ENCODE assay signal across 7 mouse cellular contexts in genomic region chr2:45105922-45106851, GRCm38 (mm10). TPM values are rescaled to one million over a fixed set of nuclear protein-coding genes. Genes with fewer than 3 reads are reported as not detected.
A peak's percentile ranks its signal among the peaks of the same experiment; 100 is the strongest.
DNase-seq lines count a peak whose midpoint lies in the region; ATAC-seq and TF ChIP-seq lines count a peak whose summit lies in the region.

No protein-coding gene starts in this region.

- H3K4me3 ChIP-seq in lung, embryonic 16.5 days (ENCODE audit: low read length) = peak overlapping the region; percentile 34
- peak overlapping the region; percentile 14 for H3K4me3 ChIP-seq in forebrain, embryonic 12.5 days (replicated peaks)
- peak overlapping the region; percentile 15; the same call in 1 of the 2 replicates for H3K4me3 ChIP-seq in intestine, embryonic 14.5 days (ENCODE audit: low read depth, low read length)
- H3K4me3 ChIP-seq in small intestine, adult 2 months (ENCODE audit: low read depth, low read length) = peak overlapping the region; percentile 31; the same call in 1 of the 2 replicates

- TF ChIP-seq CTCF in small intestine, adult 2 months (IDR thresholded peaks at IDR 0.05; ENCODE audit: extremely low read depth, insufficient read length, insufficient replicate concordance, low read depth, low read length) = no peak

- no peaks in the 10 kb centered on the region for H3K36me3 ChIP-seq in lung, embryonic 16.5 days (ENCODE audit: control insufficient read depth, insufficient read depth, low read length)
- H3K36me3 ChIP-seq in forebrain, embryonic 12.5 days (replicated peaks) = no peaks in the 10 kb centered on the region
- H3K36me3 ChIP-seq in intestine, embryonic 14.5 days (ENCODE audit: control insufficient read depth, insufficient read depth, low read length) = peaks cover 6% of the 10 kb centered on the region; the same call in 1 of the 2 replicates
- no peaks in the 10 kb centered on the region for H3K36me3 ChIP-seq in small intestine, adult 2 months (ENCODE audit: control insufficient read depth, insufficient read depth, low read length)

- H3K9ac ChIP-seq in lung, embryonic 16.5 days (ENCODE audit: low read length) = peak overlapping the region; percentile 70
- H3K9ac ChIP-seq in forebrain, embryonic 12.5 days = peak overlapping the region; percentile 44
- H3K9ac ChIP-seq in intestine, embryonic 14.5 days (ENCODE audit: low read length) = peak overlapping the region; percentile 97

- peaks cover 17% of the 10 kb centered on the region; the same call in 1 of the 2 replicates for H3K4me1 ChIP-seq in lung, embryonic 16.5 days (replicated peaks; ENCODE audit: control insufficient read depth, insufficient read depth, low read length)
- peaks cover 69% of the 10 kb centered on the region for H3K4me1 ChIP-seq in forebrain, embryonic 12.5 days
- H3K4me1 ChIP-seq in intestine, embryonic 14.5 days (replicated peaks; ENCODE audit: control insufficient read depth, insufficient read depth, low read length) = peaks cover 5% of the 10 kb centered on the region; the same call in 1 of the 2 replicates
- peaks cover 1% of the 10 kb centered on the region; the same call in 1 of the 2 replicates for H3K4me1 ChIP-seq in small intestine, adult 2 months (ENCODE audit: control insufficient read depth, insufficient read depth, insufficient read length, low read length)

- no peak for DNase-seq in lung, adult 18-20 months
- peak; percentile 51 for DNase-seq in intestine, embryonic 14.5 days (ENCODE audit: low spot score)
- no peak for DNase-seq in urinary bladder, postnatal 10 days (ENCODE audit: low spot score)
- DNase-seq in spleen, adult 12 weeks (ENCODE audit: low spot score) = no peak

- H3K27me3 ChIP-seq in lung, embryonic 16.5 days (ENCODE audit: control insufficient read depth, insufficient read depth, low read depth, low read length) = no peaks in the 10 kb centered on the region; the same call in 1 of the 2 replicates
- H3K27me3 ChIP-seq in forebrain, embryonic 12.5 days = no peaks in the 10 kb centered on the region
- peaks cover 16% of the 10 kb centered on the region for H3K27me3 ChIP-seq in intestine, embryonic 14.5 days (replicated peaks; ENCODE audit: control insufficient read depth, insufficient read depth, low read length)
- H3K27me3 ChIP-seq in small intestine, adult 2 months (ENCODE audit: control insufficient read depth, insufficient read depth, low read length) = peaks cover 32% of the 10 kb centered on the region

- TF ChIP-seq POLR2A in small intestine, adult 2 months (IDR thresholded peaks at IDR 0.05; ENCODE audit: low read depth, low read length) = no peak

- peak overlapping the region; percentile 76 for H3K4me2 ChIP-seq in lung, embryonic 16.5 days (ENCODE audit: low read depth, low read length)
- peak overlapping the region; percentile 69 for H3K4me2 ChIP-seq in forebrain, embryonic 12.5 days
- peak overlapping the region; percentile 75 for H3K4me2 ChIP-seq in intestine, embryonic 14.5 days (ENCODE audit: low read length)

- H3K9me3 ChIP-seq in lung, embryonic 16.5 days (ENCODE audit: control insufficient read depth, low read length) = no peaks in the 10 kb centered on the region
- no peaks in the 10 kb centered on the region for H3K9me3 ChIP-seq in forebrain, embryonic 12.5 days
- no peaks in the 10 kb centered on the region for H3K9me3 ChIP-seq in intestine, embryonic 14.5 days (ENCODE audit: control insufficient read depth, low read length)

- ATAC-seq in lung, embryonic 16.5 days (ENCODE audit: low read depth) = peak; percentile 26; the same call in 1 of the 2 replicates
- no peak for ATAC-seq in forebrain, embryonic 12.5 days (ENCODE audit: low FRiP score)
- no peak for ATAC-seq in intestine, embryonic 14.5 days (replicated peaks; ENCODE audit: low FRiP score, low TSS enrichment, low read depth)

- 26% methylated on average over 7 of the region's 7 CpGs for WGBS in lung, embryonic 16.5 days
- 31% methylated on average over 7 of the region's 7 CpGs for WGBS in forebrain, embryonic 12.5 days
- WGBS in intestine, embryonic 14.5 days = 49% methylated on average over 7 of the region's 7 CpGs
- WGBS in small intestine, adult 2 months = 39% methylated on average over 7 of the region's 7 CpGs

- H3K27ac ChIP-seq in lung, embryonic 16.5 days (ENCODE audit: low read length) = peak overlapping the region; percentile 86
- H3K27ac ChIP-seq in forebrain, embryonic 12.5 days = 0 out of 2 replicates have a peak overlapping the region, but pooled peaks have one; percentile 36
- peak overlapping the region; percentile 51 for H3K27ac ChIP-seq in intestine, embryonic 14.5 days (ENCODE audit: low read depth)
- peak overlapping the region; percentile 49 for H3K27ac ChIP-seq in small intestine, adult 2 months (ENCODE audit: insufficient read depth, low read depth, low read length)

RNA-seq across cellular contexts. Expression of gene Zeb2, which starts 11.0 kb away (rescaled TPM):
- polyA plus RNA-seq in lung, embryonic 16.5 days (2015; fragmentation: Nextera tagmentation; extraction: Ambion mirVana) = 77.3 and 84.3 TPM in 2 replicates
- polyA plus RNA-seq in forebrain, embryonic 12.5 days (2016; fragmentation: Nextera tagmentation; extraction: Ambion mirVana) = 63.3 and 74.3 TPM in 2 replicates
- polyA plus RNA-seq in intestine, embryonic 14.5 days (2014; fragmentation: Nextera tagmentation; extraction: Ambion mirVana) = 44.5 and 49.2 TPM in 2 replicates
- polyA plus RNA-seq in small intestine, adult 2 months (2012; rRNA removed) = 3.1 and 3.7 TPM in 2 replicates

Comparison
In these comparisons a context has a peak if more than half of its experiments do, and no peak if none do; other contexts are left out.
1. H3K27ac ChIP-seq: peak in every context shown above with its lines; median percentile 86 in lung, embryonic 16.5 days; 51 in intestine, embryonic 14.5 days; 49 in small intestine, adult 2 months; 36 in forebrain, embryonic 12.5 days.
2. H3K9ac ChIP-seq: peak in every context shown above with its lines; median percentile 97 in intestine, embryonic 14.5 days; 70 in lung, embryonic 16.5 days; 44 in forebrain, embryonic 12.5 days.